ENCODE assay signal across 15 mouse cellular contexts in the genomic region with DNA sequence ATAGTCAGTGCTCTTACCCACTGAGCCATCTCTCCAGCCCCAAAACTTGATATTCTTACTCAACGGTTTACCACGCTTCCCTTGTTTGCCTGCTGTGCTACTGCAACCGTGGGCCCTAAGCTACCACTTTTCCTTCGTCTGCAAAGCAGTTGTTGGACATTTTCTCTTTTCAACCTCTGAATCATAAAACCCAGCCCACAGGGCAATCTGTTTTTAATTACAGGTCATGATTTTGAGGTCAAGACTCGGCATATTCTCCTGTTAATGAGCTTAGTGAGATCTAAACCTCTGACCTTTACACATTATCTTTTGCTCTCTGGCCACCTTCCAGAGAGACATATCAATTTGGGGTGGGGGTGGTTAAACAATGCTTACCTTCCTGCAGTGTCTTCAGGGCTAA.
"Had no signal": no experiment of that assay in that cellular context is flagged by ENCODE, and none has a peak within 500 bp of the region (broad histone marks: within the 10 kb centered on the region; RNA-seq: fewer than 3 reads in every experiment).

No protein-coding gene starts in this region.

- H3K4me2 ChIP-seq: limb, embryonic 15.5 days; liver, embryonic 12.5 days; lung, embryonic 15.5 days; midbrain, embryonic 11.5 days; midbrain, embryonic 15.5 days; neural tube, embryonic 13.5 days had no signal

- ATAC-seq: liver, embryonic 12.5 days; midbrain, embryonic 15.5 days had no signal

- H3K9me3 ChIP-seq: limb, embryonic 15.5 days; liver, embryonic 12.5 days; lung, embryonic 15.5 days; megakaryocyte, embryonic 14.5 days; midbrain, embryonic 15.5 days; neural tube, embryonic 13.5 days had no signal

- H3K27me3 ChIP-seq: lung, embryonic 15.5 days; neural tube, embryonic 13.5 days had no signal

- DNase-seq: kidney, adult 8-10 months; kidney, postnatal 36 days; left cerebral cortex, postnatal 4 days; lung, postnatal 14 days; right cerebral cortex, postnatal 14 days; thymus, postnatal 14 days had no signal

- H3K36me3 ChIP-seq: midbrain, embryonic 15.5 days had no signal

- H3K27ac ChIP-seq: kidney, postnatal 0 days; limb, embryonic 15.5 days; liver, embryonic 12.5 days; lung, embryonic 15.5 days; macrophage; midbrain, embryonic 15.5 days; neural tube, embryonic 13.5 days had no signal

- H3K9ac ChIP-seq: limb, embryonic 15.5 days; liver, embryonic 12.5 days; lung, embryonic 15.5 days; midbrain, embryonic 15.5 days; neural tube, embryonic 13.5 days had no signal

- H3K4me3 ChIP-seq: limb, embryonic 15.5 days; liver, embryonic 12.5 days; lung, embryonic 15.5 days; megakaryocyte, embryonic 14.5 days; midbrain, embryonic 15.5 days; neural tube, embryonic 13.5 days had no signal
